Mouse (Mus musculus) kidney, embryonic 16.5 days (tissue): ENCODE data around the gene Svop. TPM values are rescaled to one million over a fixed set of nuclear protein-coding genes. Genes with fewer than 3 reads are reported as not detected.

Experiments
- ATAC-seq: fragments of 200-750 bp; cut with Nextera tagmentation; 2 replicates; pipeline ENCODE4 v1.8.0; 2017; ENCODE audit warnings: moderate TSS enrichment; ENCODE audit not compliant: low FRiP score, low TSS enrichment
- H3K27ac ChIP-seq: fragments of 300-500 bp; sonication (generic); 2 replicates; pipeline ENCODE4 v1.5.1; 2014; ENCODE audit warnings: low read length
- H3K27me3 ChIP-seq: fragments of 300-500 bp; sonication (generic); 2 replicates; pipeline ENCODE4 v1.6.1; 2014; ENCODE audit warnings: low read length, control low read depth, mixed read lengths; ENCODE audit not compliant: insufficient read depth
- H3K36me3 ChIP-seq: fragments of 300-500 bp; sonication (generic); 2 replicates; pipeline ENCODE4 v1.6.1; 2014; ENCODE audit warnings: low read length, control low read depth, mixed read lengths; ENCODE audit not compliant: insufficient read depth
- H3K4me1 ChIP-seq: fragments of 300-500 bp; sonication (generic); 2 replicates; pipeline ENCODE4 v1.6.1; 2014; ENCODE audit warnings: low read length, control low read depth, mixed read lengths; ENCODE audit not compliant: insufficient read depth
- H3K4me2 ChIP-seq: fragments of 300-500 bp; sonication (generic); replicated peaks from 2 replicates; pipeline ENCODE4 v1.6.1; 2014; ENCODE audit warnings: low read depth, low read length
- H3K4me3 ChIP-seq: fragments of 300-500 bp; sonication (generic); 2 replicates; pipeline ENCODE4 v1.5.1; 2014; ENCODE audit warnings: mild to moderate bottlenecking, low read length
- H3K9ac ChIP-seq: fragments of 300-500 bp; sonication (generic); replicated peaks from 2 replicates; pipeline ENCODE4 v1.6.1; 2014; ENCODE audit warnings: low read length
- H3K9me3 ChIP-seq: fragments of 300-500 bp; sonication (generic); 2 replicates; pipeline ENCODE4 v1.6.1; 2016; ENCODE audit warnings: low read length, control low read depth
- WGBS: fragments of 180-500 bp; shearing (Covaris S2); extraction: QIAGEN DNeasy Blood & Tissue Kit; methylation state at CpG from one replicate; pipeline ENCODE4 v1.1.7; 2014; 5-methylcytosine and 5-hydroxymethylcytosine counted together
- polyA plus RNA-seq: library from polyadenylated mRNA; unstranded; fragments of >200 nt; fragmentation: Nextera tagmentation; extraction: Ambion mirVana; gene quantifications from 2 replicates; pipeline ENCODE4 v1.2.1, GENCODE M21; 2015

Svop gene
- polyA plus RNA-seq, 1 experiment from 2014 or later = 0.36 TPM

DNA sequence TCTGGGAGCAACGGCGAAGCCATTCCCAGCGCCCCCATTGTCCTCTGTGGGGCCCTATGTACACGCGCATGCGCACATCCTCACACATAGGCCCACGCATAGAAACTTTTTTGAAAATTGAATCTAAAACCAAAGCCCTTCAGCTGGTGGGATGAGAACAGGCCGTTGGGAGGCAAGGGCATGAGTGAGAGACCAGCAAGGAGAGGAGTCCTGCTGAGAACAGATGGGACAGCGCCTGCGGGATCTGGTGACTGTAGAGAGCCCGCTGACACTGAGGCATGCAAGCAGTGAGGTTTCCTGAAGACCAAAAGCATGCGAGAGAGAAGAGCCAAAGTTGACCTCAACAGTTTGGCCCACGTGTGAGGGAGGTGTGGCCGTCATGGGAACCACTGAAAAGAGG lies 5.9 kb downstream of the Svop start:
- H3K9ac ChIP-seq = no peak overlapping the region
- H3K9me3 ChIP-seq = no peaks in the 10 kb centered on the region
- no peaks in the 10 kb centered on the region for H3K36me3 ChIP-seq
- no peak overlapping the region for H3K27ac ChIP-seq
- ATAC-seq = no peak
- H3K4me3 ChIP-seq = no peak overlapping the region
- WGBS = 82% methylated on average over 14 of the region's 14 CpGs
- H3K27me3 ChIP-seq = no peaks in the 10 kb centered on the region
- H3K4me2 ChIP-seq = no peak overlapping the region
- no peaks in the 10 kb centered on the region for H3K4me1 ChIP-seq

DNA sequence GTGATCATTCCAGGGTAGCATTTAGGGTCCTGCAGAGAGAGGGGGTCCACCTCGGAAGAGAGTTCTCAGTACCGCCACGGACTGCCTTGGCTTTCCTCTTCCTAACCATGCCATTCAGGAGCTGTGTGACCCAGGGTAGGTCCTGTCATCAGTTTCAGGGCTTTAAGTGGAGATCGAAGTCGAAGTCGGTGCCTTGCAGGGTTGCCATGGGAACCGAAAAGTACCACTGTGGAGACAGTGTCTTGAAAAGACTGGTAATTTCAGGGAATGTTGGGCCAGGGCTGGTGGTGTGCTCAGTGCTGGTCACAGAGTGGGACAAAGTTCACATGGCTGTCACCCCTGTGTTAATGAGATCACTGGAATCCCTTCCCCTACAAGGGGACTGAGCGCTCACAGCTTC lies 14.4 kb downstream of the Svop start:
- no peak overlapping the region for H3K27ac ChIP-seq
- no peaks in the 10 kb centered on the region for H3K36me3 ChIP-seq
- H3K4me3 ChIP-seq = no peak overlapping the region
- H3K9me3 ChIP-seq = no peaks in the 10 kb centered on the region
- no peak overlapping the region for H3K9ac ChIP-seq
- ATAC-seq = no peak
- no peaks in the 10 kb centered on the region for H3K27me3 ChIP-seq
- H3K4me2 ChIP-seq = no peak overlapping the region
- H3K4me1 ChIP-seq = no peaks in the 10 kb centered on the region
- WGBS = 69% methylated on average over 8 of the region's 8 CpGs

DNA sequence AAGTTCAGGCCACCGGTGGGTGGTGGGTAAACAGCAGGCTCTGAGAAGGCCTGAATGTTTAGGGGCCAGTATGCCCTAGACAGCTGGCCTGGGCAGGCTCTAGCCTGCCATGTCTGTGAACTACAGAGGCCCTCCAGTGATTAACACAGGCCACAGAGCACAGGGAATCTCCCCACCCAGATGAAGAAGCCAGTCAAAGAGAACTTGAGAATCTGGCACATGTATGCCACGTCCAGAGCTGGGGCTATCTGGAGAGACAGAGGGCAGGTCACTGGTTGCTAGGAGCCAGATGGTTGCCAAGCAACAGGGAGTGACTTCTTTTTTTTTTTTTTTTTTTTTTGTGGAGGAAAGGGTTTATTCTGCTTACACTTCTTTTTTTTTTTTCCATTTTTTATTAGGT lies 19.1 kb downstream of the Svop start:
- no peak overlapping the region for H3K27ac ChIP-seq
- peaks cover 3% of the 10 kb centered on the region; the same call in 1 of the 2 replicates for H3K9me3 ChIP-seq
- no peak overlapping the region for H3K9ac ChIP-seq
- H3K4me3 ChIP-seq = no peak overlapping the region
- no peak for ATAC-seq
- no peaks in the 10 kb centered on the region for H3K27me3 ChIP-seq
- no peaks in the 10 kb centered on the region for H3K36me3 ChIP-seq
- 50% methylated on average over 2 of the region's 2 CpGs for WGBS
- H3K4me1 ChIP-seq = no peaks in the 10 kb centered on the region
- H3K4me2 ChIP-seq = no peak overlapping the region

DNA sequence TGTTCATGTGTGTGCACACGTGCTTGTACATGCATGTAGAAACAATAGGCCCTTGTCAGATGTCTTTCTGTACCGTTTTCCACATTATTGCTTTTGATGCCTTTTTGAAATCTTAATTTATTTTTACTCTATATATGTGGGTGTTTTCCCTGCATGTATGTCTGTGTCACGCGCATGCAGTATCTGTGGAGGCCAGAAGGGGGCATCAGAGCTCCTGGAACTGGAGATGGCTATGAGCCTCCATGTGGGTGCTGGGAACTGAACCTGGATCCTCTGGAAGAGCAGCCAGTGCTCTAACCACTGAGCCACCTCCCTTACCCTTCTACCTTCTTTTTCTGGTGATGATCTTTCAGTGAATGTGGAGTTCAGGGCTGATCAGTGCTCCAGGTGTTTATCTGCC lies 20.5 kb downstream of the Svop start:
- no peak overlapping the region for H3K4me3 ChIP-seq
- no peak overlapping the region for H3K27ac ChIP-seq
- H3K36me3 ChIP-seq = no peaks in the 10 kb centered on the region
- ATAC-seq = no peak
- no peak overlapping the region for H3K4me2 ChIP-seq
- no peaks in the 10 kb centered on the region for H3K27me3 ChIP-seq
- 90% methylated on average over 4 of the region's 4 CpGs for WGBS
- H3K9ac ChIP-seq = no peak overlapping the region
- H3K4me1 ChIP-seq = no peaks in the 10 kb centered on the region
- H3K9me3 ChIP-seq = peaks cover 3% of the 10 kb centered on the region; the same call in 1 of the 2 replicates

DNA sequence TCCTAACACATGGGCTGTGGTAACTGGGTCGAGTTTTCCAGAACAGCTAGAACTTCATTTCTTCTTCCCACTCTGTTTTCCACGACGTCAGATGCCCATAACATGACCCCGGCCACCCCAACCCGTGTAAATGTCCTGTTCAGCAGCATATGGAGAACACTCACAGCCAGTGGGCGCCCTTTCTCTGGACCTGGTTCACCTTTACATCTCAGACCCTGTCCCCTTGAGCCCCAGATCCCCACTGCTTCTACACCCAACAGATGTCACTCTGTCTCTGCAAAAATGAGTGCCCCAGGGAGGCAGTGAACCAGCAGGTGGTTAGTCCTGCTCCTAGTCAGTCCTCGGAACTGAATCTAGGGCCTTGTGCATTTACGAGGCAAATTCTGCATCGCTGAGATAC lies 23.4 kb downstream of the Svop start:
- H3K4me1 ChIP-seq = no peaks in the 10 kb centered on the region
- H3K4me2 ChIP-seq = no peak overlapping the region
- WGBS = 63% methylated on average over 9 of the region's 9 CpGs
- no peak overlapping the region for H3K9ac ChIP-seq
- H3K27ac ChIP-seq = no peak overlapping the region
- H3K9me3 ChIP-seq = peaks cover 3% of the 10 kb centered on the region; the same call in 1 of the 2 replicates
- no peak overlapping the region for H3K4me3 ChIP-seq
- H3K27me3 ChIP-seq = no peaks in the 10 kb centered on the region
- H3K36me3 ChIP-seq = no peaks in the 10 kb centered on the region
- ATAC-seq = no peak

DNA sequence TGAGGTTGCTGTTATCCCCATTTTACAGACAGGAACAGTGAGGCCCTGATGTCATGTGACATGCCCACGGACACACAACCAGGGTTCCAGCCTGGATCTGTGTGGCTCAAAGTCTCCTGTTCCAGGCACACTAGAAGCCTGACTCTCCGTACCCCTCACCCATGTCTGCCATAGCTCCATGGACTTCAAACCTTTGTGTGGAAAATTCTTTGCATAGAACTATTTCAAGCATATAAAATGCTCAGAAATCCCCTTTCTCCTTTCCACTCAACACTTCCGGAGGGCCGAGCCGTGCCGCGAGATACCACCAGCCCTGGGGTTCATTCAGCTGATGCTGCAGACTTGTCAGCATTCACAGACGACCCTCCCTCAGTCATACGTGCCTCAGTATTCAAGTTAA lies 23.8 kb downstream of the Svop start:
- H3K9me3 ChIP-seq = peaks cover 3% of the 10 kb centered on the region; the same call in 1 of the 2 replicates
- no peak overlapping the region for H3K4me3 ChIP-seq
- no peak overlapping the region for H3K4me2 ChIP-seq
- no peak for ATAC-seq
- 83% methylated on average over 9 of the region's 9 CpGs for WGBS
- H3K27me3 ChIP-seq = no peaks in the 10 kb centered on the region
- H3K36me3 ChIP-seq = no peaks in the 10 kb centered on the region
- no peaks in the 10 kb centered on the region for H3K4me1 ChIP-seq
- no peak overlapping the region for H3K9ac ChIP-seq
- no peak overlapping the region for H3K27ac ChIP-seq

DNA sequence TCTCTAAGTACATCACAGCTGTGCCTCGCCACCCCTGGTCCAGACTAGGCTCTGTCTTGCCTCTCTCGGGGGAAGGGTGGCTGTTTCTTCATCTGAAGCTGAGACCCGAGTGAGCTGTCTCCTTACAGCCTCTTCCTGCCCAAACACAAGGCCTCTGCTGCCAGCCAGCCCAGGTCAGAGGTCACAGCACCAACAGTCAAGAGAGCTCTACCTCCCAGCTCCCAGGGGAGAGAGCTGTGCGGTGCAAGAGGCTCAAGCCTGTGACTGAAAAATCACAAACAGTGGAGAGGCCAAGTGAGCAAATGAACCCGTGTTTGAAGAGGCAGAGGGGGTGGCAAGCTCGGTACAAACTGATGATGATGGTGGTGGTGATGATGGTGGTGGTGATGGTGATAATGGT lies 24.8 kb downstream of the Svop start:
- Histone ChIP-seq H3K4me1 (no peaks in the 10 kb centered on the region), H3K4me3 (no peak overlapping the region), H3K36me3 (no peaks in the 10 kb centered on the region), H3K4me2 (no peak overlapping the region), H3K27ac (no peak overlapping the region), H3K9ac (no peak overlapping the region), H3K27me3 (no peaks in the 10 kb centered on the region), H3K9me3 (peaks cover 3% of the 10 kb centered on the region; the same call in 1 of the 2 replicates)
- WGBS = 37% methylated on average over 6 of the region's 6 CpGs
- no peak for ATAC-seq

DNA sequence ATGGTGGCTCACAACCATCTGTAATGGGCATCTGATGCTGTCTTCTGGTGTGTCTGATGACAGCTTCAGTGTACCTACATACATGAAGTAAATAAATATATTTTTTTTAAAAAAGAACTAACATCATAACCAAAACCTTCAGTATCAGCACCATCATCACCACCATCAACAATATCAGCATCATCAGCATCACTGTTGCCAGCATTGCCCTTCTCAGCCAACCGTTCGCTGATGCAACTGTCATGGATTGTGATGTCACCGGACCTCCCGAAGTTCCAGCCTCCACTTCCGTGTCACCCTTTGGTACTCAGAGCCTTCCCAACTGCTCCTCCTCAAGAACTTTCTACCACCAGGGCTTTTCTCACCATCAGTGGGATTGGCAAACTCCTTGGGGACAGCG lies 26.2 kb downstream of the Svop start, which contains the start of gene Usp30:
Gene Usp30 (plus strand): TSS at position 301 of the 400 bp plus-strand sequence.
- H3K9ac ChIP-seq = no peak within 1 kb of the TSS
- H3K4me1 ChIP-seq = 0 out of 2 replicates have a peak, but pooled peaks cover 3% of the 10 kb centered on the region
- no peak within 1 kb of the TSS for H3K4me2 ChIP-seq
- H3K36me3 ChIP-seq = no peaks in the 10 kb centered on the region
- no peaks in the 10 kb centered on the region for H3K9me3 ChIP-seq
- H3K4me3 ChIP-seq = no peak within 1 kb of the TSS
- H3K27ac ChIP-seq = no peak within 1 kb of the TSS
- 91% methylated on average over 6 of the region's 6 CpGs for WGBS
- no peak for ATAC-seq
- H3K27me3 ChIP-seq = no peaks in the 10 kb centered on the region

DNA sequence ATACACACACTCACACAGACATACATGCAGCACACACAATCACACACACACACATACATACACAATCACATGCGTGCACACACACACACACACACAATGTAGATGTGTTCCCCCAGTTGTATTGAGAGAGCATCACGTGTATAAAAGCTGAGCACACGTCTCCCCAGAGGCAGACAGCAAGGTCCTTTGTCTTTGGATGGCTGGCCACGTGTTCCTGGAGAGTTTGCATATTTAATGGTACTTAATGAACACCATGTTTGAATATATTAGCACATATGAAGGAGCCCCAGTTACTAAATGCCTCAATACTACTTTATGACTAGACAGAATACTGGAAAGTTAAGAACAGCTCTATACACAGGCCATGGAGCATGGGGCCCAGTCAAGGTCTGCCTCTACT lies 27.4 kb downstream of the Svop start:
- Histone ChIP-seq H3K36me3 (no peaks in the 10 kb centered on the region), H3K4me3 (no peak overlapping the region), H3K4me1 (0 out of 2 replicates have a peak, but pooled peaks cover 3% of the 10 kb centered on the region), H3K9ac (no peak overlapping the region), H3K27ac (no peak overlapping the region), H3K27me3 (no peaks in the 10 kb centered on the region), H3K9me3 (no peaks in the 10 kb centered on the region), H3K4me2 (no peak overlapping the region)
- ATAC-seq = no peak
- WGBS = 72% methylated on average over 4 of the region's 4 CpGs

DNA sequence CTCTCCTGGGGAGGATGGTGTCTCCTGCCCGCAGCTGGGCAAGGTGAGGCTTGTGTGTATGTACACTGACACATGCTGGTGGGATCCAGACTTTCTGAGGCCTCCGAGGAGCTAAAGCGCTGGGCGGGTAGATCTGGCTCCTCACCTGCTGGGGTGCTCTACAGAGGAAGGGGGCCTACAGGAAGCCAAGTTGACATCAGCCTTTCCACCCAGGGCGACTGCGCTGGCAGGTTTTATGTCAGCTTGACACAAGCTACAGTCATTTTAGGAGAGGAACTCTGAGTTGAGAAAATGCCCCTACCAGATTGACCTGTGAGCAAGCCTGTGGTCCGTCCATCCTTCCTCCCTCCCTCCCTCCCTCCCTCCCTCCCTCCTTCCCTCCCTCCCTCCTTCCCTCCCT lies 29.7 kb downstream of the Svop start:
- Histone ChIP-seq H3K4me1 (0 out of 2 replicates have a peak, but pooled peaks cover 3% of the 10 kb centered on the region), H3K27ac (no peak overlapping the region), H3K4me3 (no peak overlapping the region), H3K4me2 (no peak overlapping the region), H3K27me3 (no peaks in the 10 kb centered on the region), H3K9ac (no peak overlapping the region), H3K9me3 (no peaks in the 10 kb centered on the region), H3K36me3 (no peaks in the 10 kb centered on the region)
- 35% methylated on average over 7 of the region's 7 CpGs for WGBS
- ATAC-seq = no peak
